In the genomic region with DNA sequence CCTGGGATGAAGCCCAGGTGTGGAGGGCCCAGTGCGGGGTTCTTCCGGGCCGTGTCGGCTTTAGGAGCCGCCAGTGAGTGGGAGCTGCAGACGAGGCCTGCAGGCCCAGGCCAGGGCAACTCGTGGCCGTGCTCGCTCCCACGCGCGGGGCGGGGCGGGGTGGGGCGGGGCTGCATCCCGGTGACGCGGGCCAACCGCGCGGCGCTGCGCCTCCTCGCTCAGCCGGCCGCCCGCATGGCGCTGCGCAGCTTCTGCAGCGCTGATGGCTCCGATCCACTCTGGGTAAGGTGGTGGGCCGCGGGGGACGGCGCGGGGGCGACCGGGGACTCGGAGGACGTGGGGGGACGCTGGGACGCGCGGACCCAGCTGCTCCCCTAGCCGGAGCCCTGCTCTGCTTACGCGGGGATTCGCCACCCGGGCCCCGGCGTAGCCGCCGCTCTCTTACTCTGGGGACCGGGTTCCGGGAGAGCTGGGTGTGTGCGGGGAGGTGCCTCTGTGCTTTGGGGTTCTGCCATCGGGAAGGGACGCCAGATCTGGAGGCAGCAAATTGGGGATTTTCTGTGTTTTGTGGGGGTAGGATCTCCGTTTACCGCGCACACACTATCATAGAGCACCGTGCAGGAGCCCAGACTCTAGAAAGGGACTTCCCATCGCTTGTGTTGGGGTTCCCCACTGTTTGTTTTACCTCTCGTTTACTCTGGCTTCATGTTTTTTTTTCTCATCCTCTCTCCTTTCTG, we compare ENCODE assay signal across 8 mouse cellular contexts. TPM values are rescaled to one million over a fixed set of nuclear protein-coding genes. Genes with fewer than 3 reads are reported as not detected.
A peak's percentile ranks its signal among the peaks of the same experiment; 100 is the strongest.
DNase-seq lines count a peak whose midpoint lies in the region; ATAC-seq and TF ChIP-seq lines count a peak whose summit lies in the region.

TSS of gene Abcc1 (plus strand) at position 197 of the 737 bp plus-strand sequence.

- H3K9me3 ChIP-seq in heart, embryonic 11.5 days (replicated peaks; ENCODE audit: control insufficient read depth, low read length), result no peaks in the 10 kb centered on the region
- H3K9me3 ChIP-seq in kidney, postnatal 0 days (replicated peaks; ENCODE audit: low read length), result no peaks in the 10 kb centered on the region
- no peaks in the 10 kb centered on the region for H3K9me3 ChIP-seq in liver, embryonic 12.5 days (replicated peaks)
- no peaks in the 10 kb centered on the region for H3K9me3 ChIP-seq in stomach, embryonic 14.5 days (ENCODE audit: control insufficient read depth, low read depth, low read length)

- H3K27ac ChIP-seq in heart, embryonic 11.5 days (ENCODE audit: low read depth, low read length), result no peak within 1 kb of the TSS
- H3K27ac ChIP-seq in kidney, postnatal 0 days, result peak within 1 kb of the TSS; percentile 81
- peak within 1 kb of the TSS; percentile 58; the same call in 1 of the 2 replicates for H3K27ac ChIP-seq in liver, embryonic 12.5 days
- H3K27ac ChIP-seq in stomach, embryonic 14.5 days (ENCODE audit: low read length), result no peak within 1 kb of the TSS; the same call in 1 of the 2 replicates

- H3K4me2 ChIP-seq in heart, embryonic 11.5 days, result peak within 1 kb of the TSS; percentile 96
- peak within 1 kb of the TSS; percentile 81 for H3K4me2 ChIP-seq in kidney, postnatal 0 days (ENCODE audit: low read length)
- H3K4me2 ChIP-seq in liver, embryonic 12.5 days, result peak within 1 kb of the TSS; percentile 97
- H3K4me2 ChIP-seq in stomach, embryonic 14.5 days (replicated peaks; ENCODE audit: low read depth, low read length), result peak within 1 kb of the TSS; percentile 92

- peak within 1 kb of the TSS; percentile 74 for H3K4me3 ChIP-seq in heart, embryonic 11.5 days (ENCODE audit: low read depth, low read length)
- H3K4me3 ChIP-seq in kidney, postnatal 0 days (replicated peaks; ENCODE audit: low read depth, low read length), result peak within 1 kb of the TSS; percentile 79
- peak within 1 kb of the TSS; percentile 82 for H3K4me3 ChIP-seq in liver, embryonic 12.5 days
- H3K4me3 ChIP-seq in stomach, embryonic 14.5 days (ENCODE audit: low read depth, low read length), result peak within 1 kb of the TSS; percentile 83

- peak within 1 kb of the TSS; percentile 80 for H3K9ac ChIP-seq in heart, embryonic 11.5 days (ENCODE audit: low read depth, low read length)
- peak within 1 kb of the TSS; percentile 86 for H3K9ac ChIP-seq in kidney, postnatal 0 days (ENCODE audit: low read depth, low read length)
- peak within 1 kb of the TSS; percentile 80 for H3K9ac ChIP-seq in liver, embryonic 12.5 days
- peak within 1 kb of the TSS; percentile 67 for H3K9ac ChIP-seq in stomach, embryonic 14.5 days (replicated peaks; ENCODE audit: low read depth, low read length)

- 0 out of 2 replicates have a peak, but pooled peaks cover 2% of the 10 kb centered on the region for H3K4me1 ChIP-seq in heart, embryonic 11.5 days (ENCODE audit: control insufficient read depth, insufficient read depth, low read length)
- H3K4me1 ChIP-seq in kidney, postnatal 0 days (replicated peaks; ENCODE audit: insufficient read depth, low read length), result peaks cover 5% of the 10 kb centered on the region
- H3K4me1 ChIP-seq in liver, embryonic 12.5 days, result peaks cover 80% of the 10 kb centered on the region
- H3K4me1 ChIP-seq in stomach, embryonic 14.5 days (ENCODE audit: control insufficient read depth, insufficient read depth, low read length), result peaks cover 7% of the 10 kb centered on the region

- ATAC-seq in erythroblast, adult 5-6 weeks (replicated peaks; ENCODE audit: low FRiP score, poor library complexity, severe bottlenecking), result peak; percentile 83
- ATAC-seq in heart, embryonic 11.5 days (replicated peaks; ENCODE audit: insufficient number of reproducible peaks, low FRiP score, low TSS enrichment), result peak; percentile 89
- ATAC-seq in kidney, postnatal 0 days (replicated peaks; ENCODE audit: low FRiP score, low read depth), result peak; percentile 96
- ATAC-seq in liver, embryonic 12.5 days, result peak; percentile 89
- peak; percentile 94 for ATAC-seq in stomach, embryonic 14.5 days (ENCODE audit: insufficient number of reproducible peaks, insufficient read depth, low FRiP score, low read depth)

- peak; percentile 86 for DNase-seq in A20 (ENCODE audit: low read depth, low spot score)
- DNase-seq in brain, adult 2 months (ENCODE audit: low read depth, low spot score), result peak; percentile 92
- DNase-seq in kidney, postnatal 0 days (ENCODE audit: low spot score), result peak; percentile 81
- peak; percentile 50 to 66 for DNase-seq in natural killer cell, adult 2 months (ENCODE audit: low spot score in 2 of 2)

- peak; percentile 11; the same call in 1 of the 2 replicates for TF ChIP-seq CTCF in kidney, postnatal 0 days (IDR thresholded peaks at IDR 0.05; ENCODE audit: low read depth)

- WGBS in heart, embryonic 11.5 days (ENCODE audit: insufficient replicate concordance), result under 1% methylated on average over 46 of the region's 64 CpGs
- under 1% methylated on average over 64 of the region's 64 CpGs for WGBS in kidney, postnatal 0 days
- 0% methylated on average over 50 of the region's 64 CpGs for WGBS in liver, embryonic 12.5 days (ENCODE audit: insufficient replicate concordance)
- WGBS in stomach, embryonic 14.5 days, result under 1% methylated on average over 54 of the region's 64 CpGs

- peaks cover 30% of the 10 kb centered on the region for H3K27me3 ChIP-seq in heart, embryonic 11.5 days (ENCODE audit: control insufficient read depth, insufficient read depth, low read length)
- H3K27me3 ChIP-seq in kidney, postnatal 0 days (ENCODE audit: insufficient read depth, low read length), result no peaks in the 10 kb centered on the region
- H3K27me3 ChIP-seq in liver, embryonic 12.5 days (replicated peaks), result no peaks in the 10 kb centered on the region
- no peaks in the 10 kb centered on the region for H3K27me3 ChIP-seq in stomach, embryonic 14.5 days (ENCODE audit: control insufficient read depth, insufficient read depth, low read length)

- H3K36me3 ChIP-seq in heart, embryonic 11.5 days (ENCODE audit: control insufficient read depth, insufficient read depth, low read length), result no peaks in the 10 kb centered on the region
- no peaks in the 10 kb centered on the region for H3K36me3 ChIP-seq in kidney, postnatal 0 days (ENCODE audit: insufficient read depth, low read length)
- H3K36me3 ChIP-seq in liver, embryonic 12.5 days, result no peaks in the 10 kb centered on the region
- no peaks in the 10 kb centered on the region for H3K36me3 ChIP-seq in stomach, embryonic 14.5 days (ENCODE audit: control insufficient read depth, insufficient read depth, low read length)

RNA-seq across cellular contexts. Expression of gene Abcc1, which starts in this region (rescaled TPM):
- total RNA-seq in erythroblast, adult 5-6 weeks (2015; ENCODE audit: low replicate concordance), result 3.6 and 18.3 TPM in 2 replicates
- 3.2 and 5.0 TPM in 2 replicates for total RNA-seq in erythroblast, adult 5-6 weeks (2017; ENCODE audit: low replicate concordance)
- 2.7 and 3.0 TPM in 2 replicates for polyA plus RNA-seq in heart, embryonic 11.5 days (2014; fragmentation: Nextera tagmentation; extraction: Ambion mirVana)
- 11.6 and 11.8 TPM in 2 replicates for polyA plus RNA-seq in kidney, postnatal 0 days (2015; fragmentation: Nextera tagmentation; extraction: Ambion mirVana)
- 6.2 and 6.6 TPM in 2 replicates for polyA plus RNA-seq in liver, embryonic 12.5 days (2016; fragmentation: Nextera tagmentation; extraction: Ambion mirVana)
- polyA plus RNA-seq in stomach, embryonic 14.5 days (2014; fragmentation: Nextera tagmentation; extraction: Ambion mirVana), result 13.7 and 17.9 TPM in 2 replicates

Comparison
In these comparisons a context has a peak if more than half of its experiments do, and no peak if none do; other contexts are left out.
1. H3K27ac ChIP-seq: peak in kidney, postnatal 0 days (single experiment) and liver, embryonic 12.5 days (single experiment); none in heart, embryonic 11.5 days (single experiment) and stomach, embryonic 14.5 days (single experiment).
2. Peak in every context shown above with its lines, with median percentiles within 50 percentile points of each other: DNase-seq, ATAC-seq, H3K4me2 ChIP-seq, H3K4me3 ChIP-seq and H3K9ac ChIP-seq.